Mouse (Mus musculus) limb, embryonic 12.5 days (tissue): Measurements from ENCODE around the gene Rom1. TPM values are rescaled to one million over a fixed set of nuclear protein-coding genes. Genes with fewer than 3 reads are reported as not detected.
"Not testable (repeated sequence)": the region's sequence is repeated elsewhere in the genome, so short reads cannot be mapped to it uniquely, and the experiment has no call there.

Experiments
- ATAC-seq: fragments of 200-750 bp; cut with Nextera tagmentation; 2 replicates; pipeline ENCODE4 v1.8.0; 2017; ENCODE audit warnings: low read depth, moderate TSS enrichment; ENCODE audit not compliant: insufficient number of reproducible peaks, insufficient read depth, low FRiP score, low TSS enrichment
- H3K27ac ChIP-seq: fragments of 300-500 bp; sonication (generic); 2 replicates; pipeline ENCODE4 v1.5.1; 2016; ENCODE audit warnings: mild to moderate bottlenecking, moderate library complexity
- H3K27me3 ChIP-seq: fragments of 300-500 bp; sonication (generic); 2 replicates; pipeline ENCODE4 v1.6.1; 2016; ENCODE audit warnings: mild to moderate bottlenecking, moderate library complexity
- H3K36me3 ChIP-seq: fragments of 300-500 bp; sonication (generic); 2 replicates; pipeline ENCODE4 v1.6.1; 2016; ENCODE audit warnings: mild to moderate bottlenecking, moderate library complexity
- H3K4me1 ChIP-seq: fragments of 300-500 bp; sonication (generic); replicated peaks from 2 replicates; pipeline ENCODE4 v1.6.1; 2016
- H3K4me2 ChIP-seq: fragments of 300-500 bp; sonication (generic); 2 replicates; pipeline ENCODE4 v1.6.1; 2016; ENCODE audit warnings: mild to moderate bottlenecking, moderate library complexity
- H3K4me3 ChIP-seq: fragments of 300-500 bp; sonication (generic); replicated peaks from 2 replicates; pipeline ENCODE4 v1.5.1; 2016; ENCODE audit warnings: mild to moderate bottlenecking
- H3K9ac ChIP-seq: fragments of 300-500 bp; sonication (generic); replicated peaks from 2 replicates; pipeline ENCODE4 v1.6.1; 2016; ENCODE audit warnings: mild to moderate bottlenecking, moderate library complexity
- H3K9me3 ChIP-seq: fragments of 300-500 bp; sonication (generic); 2 replicates; pipeline ENCODE4 v1.6.1; 2016; ENCODE audit warnings: mild to moderate bottlenecking, moderate library complexity
- WGBS: fragments of 180-500 bp; shearing (Covaris S2); methylation state at CpG from one replicate; pipeline ENCODE4 v1.1.7; 2016; 5-methylcytosine and 5-hydroxymethylcytosine counted together
- polyA plus RNA-seq: library from polyadenylated mRNA; unstranded; fragments of >200 nt; fragmentation: Nextera tagmentation; extraction: Ambion mirVana; gene quantifications from 2 replicates; pipeline ENCODE4 v1.2.1, GENCODE M21; 2016

Gene Rom1
- 2.4 and 2.6 TPM in 2 replicates for polyA plus RNA-seq

GRCm38 (mm10) chr19:8929224-8930088, at the start of gene Rom1, which contains the start of gene Eml3:
TSS of gene Rom1 (minus strand) at chr19:8929356.
TSS of gene Eml3 (plus strand) at chr19:8929552.
- Histone ChIP-seq H3K36me3 (peaks cover 52% of the 10 kb centered on the region), H3K4me3 (peak within 1 kb of the TSS; percentile 80), H3K9me3 (no peaks in the 10 kb centered on the region), H3K9ac (peak within 1 kb of the TSS; percentile 87), H3K4me2 (peak within 1 kb of the TSS; percentile 73), H3K27ac (peak within 1 kb of the TSS; percentile 83), H3K27me3 (no peaks in the 10 kb centered on the region), H3K4me1 (peaks cover 17% of the 10 kb centered on the region)
- ATAC-seq = peak; percentile 67
- 1% methylated on average over 58 of the region's 74 CpGs for WGBS

GRCm38 (mm10) chr19:8976535-8976934, 47.4 kb upstream of the Rom1 start:
- WGBS = 36% methylated on average over 3 of the region's 3 CpGs
- H3K4me3 ChIP-seq = no peak overlapping the region
- H3K9me3 ChIP-seq = no peaks in the 10 kb centered on the region
- peak overlapping the region; percentile 72 for H3K27ac ChIP-seq
- peak; percentile 87 for ATAC-seq
- H3K36me3 ChIP-seq = peaks cover 94% of the 10 kb centered on the region
- H3K4me1 ChIP-seq = peaks cover 7% of the 10 kb centered on the region
- H3K9ac ChIP-seq = no peak overlapping the region
- H3K4me2 ChIP-seq = no peak overlapping the region
- H3K27me3 ChIP-seq = no peaks in the 10 kb centered on the region

- H3K9ac ChIP-seq = no peak overlapping the region
- H3K4me3 ChIP-seq = no peak overlapping the region
- no peak overlapping the region for H3K27ac ChIP-seq
- no peaks in the 10 kb centered on the region for H3K27me3 ChIP-seq
- H3K36me3 ChIP-seq = peaks cover 98% of the 10 kb centered on the region
- H3K9me3 ChIP-seq = no peaks in the 10 kb centered on the region
- no peak overlapping the region for H3K4me2 ChIP-seq
- no peak for ATAC-seq
- peaks cover 7% of the 10 kb centered on the region for H3K4me1 ChIP-seq
- 95% methylated on average over 2 of the region's 2 CpGs for WGBS
These were observed 46.3 kb upstream of the Rom1 start for GRCm38 (mm10) chr19:8975491-8975890.

DNA sequence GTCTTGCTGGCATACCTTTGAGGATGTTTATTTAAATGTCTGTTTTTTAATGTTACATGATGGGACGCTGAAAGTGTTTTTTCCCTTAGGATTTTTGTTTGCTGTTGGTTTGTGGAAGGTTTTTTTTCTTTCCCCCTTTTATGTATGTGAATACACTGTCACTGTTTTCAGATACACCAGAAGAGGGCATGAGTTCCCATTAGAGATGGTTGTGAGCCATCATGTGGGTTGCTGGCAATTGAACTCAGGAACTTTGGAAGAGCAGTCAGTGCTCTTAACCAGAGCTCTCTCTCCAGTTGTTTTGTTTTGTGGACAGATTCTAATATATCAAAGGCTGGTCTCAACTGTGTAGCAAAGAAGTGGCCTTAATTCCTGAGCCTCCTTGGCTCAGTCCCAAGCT, 45.5 kb upstream of the Rom1 start:
- no peaks in the 10 kb centered on the region for H3K27me3 ChIP-seq
- H3K9me3 ChIP-seq = no peaks in the 10 kb centered on the region
- H3K9ac ChIP-seq = no peak overlapping the region
- 85% methylated on average over 1 of the region's 1 CpGs for WGBS
- no peak overlapping the region for H3K27ac ChIP-seq
- no peak for ATAC-seq
- no peak overlapping the region for H3K4me2 ChIP-seq
- H3K36me3 ChIP-seq = peaks cover 98% of the 10 kb centered on the region
- no peak overlapping the region for H3K4me3 ChIP-seq
- peaks cover 7% of the 10 kb centered on the region for H3K4me1 ChIP-seq

DNA sequence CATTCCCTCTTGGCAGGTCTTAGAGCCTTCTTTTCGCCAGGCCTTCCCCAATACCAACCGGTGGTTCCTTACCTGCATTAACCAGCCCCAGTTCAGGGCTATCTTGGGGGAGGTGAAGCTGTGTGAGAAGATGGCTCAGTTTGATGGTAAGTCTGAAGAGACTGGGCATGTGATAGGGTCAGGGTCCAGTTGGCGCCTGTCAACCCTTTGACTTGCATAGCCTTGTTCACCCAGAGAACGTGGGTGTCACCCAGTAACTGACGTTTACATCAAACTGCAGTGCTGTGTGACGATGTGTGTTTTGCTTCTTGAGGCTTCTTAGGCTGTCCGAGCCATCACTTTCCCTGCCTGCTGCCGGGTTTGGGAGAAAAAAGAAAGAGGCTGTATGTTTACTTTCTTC, 43.3 kb upstream of the Rom1 start:
- H3K9me3 ChIP-seq, H3K9ac ChIP-seq, H3K27ac ChIP-seq, H3K27me3 ChIP-seq, ATAC-seq, H3K4me3 ChIP-seq, H3K4me2 ChIP-seq: not testable (repeated sequence)
- Histone ChIP-seq H3K36me3 (peaks cover 88% of the 10 kb centered on the region), H3K4me1 (peaks cover 12% of the 10 kb centered on the region)
- 90% methylated on average over 8 of the region's 8 CpGs for WGBS

GRCm38 (mm10) chr19:8967893-8968292, 38.7 kb upstream of the Rom1 start:
- Histone ChIP-seq H3K4me2 (peak overlapping the region; percentile 91), H3K9me3 (no peaks in the 10 kb centered on the region), H3K4me3 (peak overlapping the region; percentile 82), H3K27ac (peak overlapping the region; percentile 94), H3K9ac (peak overlapping the region; percentile 94), H3K4me1 (peaks cover 16% of the 10 kb centered on the region), H3K27me3 (no peaks in the 10 kb centered on the region), H3K36me3 (peaks cover 75% of the 10 kb centered on the region)
- no peak for ATAC-seq
- 5% methylated on average over 9 of the region's 9 CpGs for WGBS

- Histone ChIP-seq H3K9ac (peak overlapping the region; percentile 94), H3K36me3 (peaks cover 75% of the 10 kb centered on the region), H3K27me3 (no peaks in the 10 kb centered on the region), H3K4me2 (peak overlapping the region; percentile 91), H3K27ac (peak overlapping the region; percentile 94), H3K9me3 (no peaks in the 10 kb centered on the region), H3K4me3 (peak overlapping the region; percentile 82), H3K4me1 (peaks cover 16% of the 10 kb centered on the region)
- ATAC-seq = no peak
- WGBS = 0% methylated on average over 8 of the region's 8 CpGs
These were observed 38.2 kb upstream of the Rom1 start for GRCm38 (mm10) chr19:8967373-8967743.

DNA sequence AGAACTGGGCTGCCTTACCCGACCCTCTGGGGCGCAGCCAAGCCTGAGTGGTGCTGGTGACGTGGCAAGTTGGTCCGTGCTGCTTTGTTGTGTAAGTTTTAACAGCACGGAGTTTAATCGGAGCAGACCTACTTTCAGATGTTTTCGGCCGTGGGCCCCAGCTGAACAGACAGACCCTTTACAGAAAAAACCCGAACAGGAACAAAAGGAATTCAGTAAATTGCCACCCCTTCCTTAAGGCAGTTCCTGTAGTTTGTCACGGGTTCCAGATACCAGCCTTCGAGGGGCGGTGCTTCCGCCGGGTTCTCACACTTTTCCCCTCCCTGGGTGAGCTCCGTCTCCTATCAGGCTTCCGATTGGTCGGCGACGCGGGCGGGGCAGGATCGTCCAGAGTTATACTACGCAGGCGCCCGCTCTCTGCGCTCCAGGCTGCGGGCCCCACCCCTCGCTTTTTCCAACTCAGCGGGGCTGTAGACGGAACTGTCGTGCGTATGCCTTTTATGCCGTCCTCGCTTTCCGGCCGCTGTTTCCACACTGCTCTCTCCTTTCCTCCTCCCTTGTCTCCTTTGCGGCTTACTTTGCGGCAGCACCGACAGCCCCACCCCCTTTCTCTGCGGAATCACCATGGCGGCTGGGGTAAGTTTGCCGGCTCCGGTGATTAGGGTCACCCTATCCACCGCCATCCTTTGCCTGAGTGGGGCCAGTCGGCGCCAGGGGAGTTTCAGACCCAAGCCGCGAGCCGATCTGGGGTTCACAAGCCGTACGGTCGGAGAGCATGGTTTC, 37.6 kb upstream of the Rom1 start, which contains the start of gene Eef1g:
Gene Eef1g, plus strand, starts transcription at position 452 of the 783 bp plus-strand sequence.
- H3K4me1 ChIP-seq = peaks cover 16% of the 10 kb centered on the region
- no peaks in the 10 kb centered on the region for H3K27me3 ChIP-seq
- peak within 1 kb of the TSS; percentile 82 for H3K4me3 ChIP-seq
- peak; percentile 99 for ATAC-seq
- no peaks in the 10 kb centered on the region for H3K9me3 ChIP-seq
- peaks cover 75% of the 10 kb centered on the region for H3K36me3 ChIP-seq
- peak within 1 kb of the TSS; percentile 91 for H3K4me2 ChIP-seq
- WGBS = under 1% methylated on average over 52 of the region's 52 CpGs
- peak within 1 kb of the TSS; percentile 94 for H3K27ac ChIP-seq
- H3K9ac ChIP-seq = peak within 1 kb of the TSS; percentile 94

DNA sequence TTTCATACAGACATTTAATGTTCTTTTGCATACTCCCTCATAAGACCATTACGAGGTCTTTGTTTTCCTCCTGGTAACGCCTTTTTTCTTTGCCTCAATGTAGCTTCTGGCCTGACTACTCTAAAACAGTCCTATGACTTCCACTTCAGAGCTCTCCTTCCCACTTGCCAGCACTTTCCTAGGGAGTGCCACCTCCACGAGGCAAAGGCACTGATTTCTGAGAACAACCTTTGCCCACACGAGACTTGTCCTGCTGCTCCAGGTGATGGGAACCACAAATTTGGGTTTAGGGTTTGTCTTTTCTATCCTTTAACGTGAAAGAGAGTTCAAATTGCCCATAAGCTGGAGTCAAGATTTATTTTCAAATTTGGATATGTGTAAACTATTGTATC, 37.0 kb upstream of the Rom1 start:
- ATAC-seq = no peak
- Histone ChIP-seq H3K4me2 (peak overlapping the region; percentile 91), H3K9me3 (no peaks in the 10 kb centered on the region), H3K4me1 (peaks cover 16% of the 10 kb centered on the region), H3K36me3 (peaks cover 75% of the 10 kb centered on the region), H3K9ac (peak overlapping the region; percentile 61), H3K4me3 (peak overlapping the region; percentile 82), H3K27me3 (no peaks in the 10 kb centered on the region), H3K27ac (peak overlapping the region; percentile 94)
- 41% methylated on average over 5 of the region's 5 CpGs for WGBS

- Histone ChIP-seq H3K27ac (peak overlapping the region; percentile 94), H3K36me3 (peaks cover 75% of the 10 kb centered on the region), H3K9me3 (no peaks in the 10 kb centered on the region), H3K27me3 (no peaks in the 10 kb centered on the region), H3K9ac (peak overlapping the region; percentile 61; the same call in 1 of the 2 replicates), H3K4me3 (peak overlapping the region; percentile 82), H3K4me2 (peak overlapping the region; percentile 91), H3K4me1 (peaks cover 16% of the 10 kb centered on the region)
- no peak for ATAC-seq
- WGBS = 77% methylated on average over 8 of the region's 8 CpGs
These were observed 36.6 kb upstream of the Rom1 start for GRCm38 (mm10) chr19:8965771-8966170.

DNA sequence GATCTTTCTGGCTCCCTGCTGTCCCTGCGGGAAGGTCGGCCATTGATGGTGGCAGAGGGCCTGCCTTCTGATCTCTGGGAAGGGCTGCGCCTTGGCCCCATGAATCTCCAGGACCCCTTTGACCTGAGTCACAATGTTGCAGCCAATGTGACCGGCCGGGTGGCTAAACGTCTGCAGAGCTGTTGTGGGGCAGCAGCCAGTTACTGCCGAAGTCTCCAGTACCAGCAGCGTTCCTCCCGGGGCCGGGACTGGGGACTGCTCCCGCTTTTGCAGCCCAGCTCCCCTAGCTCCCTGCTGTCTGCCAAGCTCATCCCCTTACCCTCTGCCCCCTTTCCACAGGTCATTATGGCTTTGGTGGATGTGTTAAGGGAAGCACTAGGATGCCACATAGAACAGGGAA, 35.9 kb upstream of the Rom1 start:
- 90% methylated on average over 11 of the region's 11 CpGs for WGBS
- 0 out of 2 replicates have a peak overlapping the region, but pooled peaks have one; percentile 61 for H3K9ac ChIP-seq
- 0 out of 2 replicates have a peak overlapping the region, but pooled peaks have one; percentile 1 for H3K27ac ChIP-seq
- H3K4me3 ChIP-seq = peak overlapping the region; percentile 82; the same call in 1 of the 2 replicates
- H3K4me1 ChIP-seq = peaks cover 16% of the 10 kb centered on the region
- H3K36me3 ChIP-seq = peaks cover 75% of the 10 kb centered on the region
- peak overlapping the region; percentile 91; the same call in 1 of the 2 replicates for H3K4me2 ChIP-seq
- H3K27me3 ChIP-seq = no peaks in the 10 kb centered on the region
- no peak for ATAC-seq
- H3K9me3 ChIP-seq = no peaks in the 10 kb centered on the region
